Mouse (Mus musculus): ENCODE measurements around the gene Brd7.

GRCm38 (mm10) chr8:88371522-88371921, 9.5 kb upstream of the Brd7 start:
- no peak for TF ChIP-seq POLR2A (IDR thresholded peaks at IDR 0.05; ENCODE audit: borderline replicate concordance, control insufficient read depth, low read depth, low read length)
- no peak for TF ChIP-seq CTCF (IDR thresholded peaks at IDR 0.05; ENCODE audit: control insufficient read depth, insufficient read depth, low read length)
